Mouse (Mus musculus): ENCODE data around the gene Gm20388. TPM values are rescaled to one million over a fixed set of nuclear protein-coding genes. Genes with fewer than 3 reads are reported as not detected.

The Gm20388 gene
- total and polyA plus RNA-seq, 3 experiments = 0.02 to 0.05 TPM; not detected in 1

GRCm38 (mm10) chr8:121609251-121609650 is 1698.6 kb downstream of the Gm20388 start:
- ATAC-seq (ENCODE audit: extremely low read depth, insufficient number of reproducible peaks, low FRiP score, poor library complexity, severe bottlenecking) (no peak), DNase-seq (ENCODE audit: low spot score) (no peak)
- H3K4me1 ChIP-seq (ENCODE audit: insufficient read depth, low read depth, low read length) = no peaks in the 10 kb centered on the region
- H3K9me3 ChIP-seq (replicated peaks) = no peaks in the 10 kb centered on the region
- TF ChIP-seq GATA1 (IDR thresholded peaks at IDR 0.05; ENCODE audit: borderline replicate concordance, low read length) (no peak), TAL1 (conservative IDR thresholded peaks at IDR 0.05; ENCODE audit: low read depth, low read length) (no peak), CTCF (IDR thresholded peaks at IDR 0.05; ENCODE audit: low read depth, low read length) (no peak), POLR2AphosphoS5 (IDR thresholded peaks at IDR 0.05; ENCODE audit: insufficient replicate concordance, low read depth, low read length) (no peak), GATA2 (IDR thresholded peaks at IDR 0.05; ENCODE audit: borderline replicate concordance, low read depth, low read length) (no peak)
- no peaks in the 10 kb centered on the region; the same call in 1 of the 2 replicates for H3K27me3 ChIP-seq (ENCODE audit: insufficient read depth, low read length)
- H3K4me3 ChIP-seq (ENCODE audit: low read depth, low read length) = no peak overlapping the region
- H3K36me3 ChIP-seq (replicated peaks) = no peaks in the 10 kb centered on the region

DNA sequence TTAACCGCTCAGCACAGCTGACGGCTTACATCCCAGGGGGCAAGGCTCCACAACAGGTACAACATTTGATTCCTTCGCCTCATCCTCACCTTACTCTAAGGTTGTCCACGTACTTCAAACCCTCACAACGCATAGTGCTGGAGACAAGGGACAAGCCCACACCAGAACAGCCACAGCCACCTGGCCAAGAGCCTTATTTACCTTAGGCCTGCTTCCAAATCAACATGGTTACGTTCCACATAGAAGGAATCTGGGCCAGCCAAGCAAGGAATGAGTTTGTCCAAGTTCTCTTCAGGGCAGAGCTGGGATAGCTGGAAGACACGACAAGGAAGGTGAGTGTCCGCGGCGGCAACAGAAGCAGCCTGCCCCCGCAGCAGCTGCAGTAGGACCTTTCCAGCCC is 1699.3 kb downstream of the Gm20388 start:
- Histone ChIP-seq H3K4me1 (ENCODE audit: insufficient read depth, low read depth, low read length) (no peaks in the 10 kb centered on the region), H3K27me3 (ENCODE audit: insufficient read depth, low read length) (no peaks in the 10 kb centered on the region; the same call in 1 of the 2 replicates), H3K9me3 (replicated peaks) (no peaks in the 10 kb centered on the region), H3K4me3 (ENCODE audit: low read depth, low read length) (no peak overlapping the region), H3K36me3 (replicated peaks) (no peaks in the 10 kb centered on the region)
- ATAC-seq (ENCODE audit: extremely low read depth, insufficient number of reproducible peaks, low FRiP score, poor library complexity, severe bottlenecking) (no peak), DNase-seq (ENCODE audit: low spot score) (no peak)
- TF ChIP-seq CTCF (IDR thresholded peaks at IDR 0.05; ENCODE audit: low read depth, low read length) = no peak
- TF ChIP-seq TAL1 (conservative IDR thresholded peaks at IDR 0.05; ENCODE audit: low read depth, low read length) = no peak
- TF ChIP-seq POLR2AphosphoS5 (IDR thresholded peaks at IDR 0.05; ENCODE audit: insufficient replicate concordance, low read depth, low read length) = no peak
- no peak for TF ChIP-seq GATA2 (IDR thresholded peaks at IDR 0.05; ENCODE audit: borderline replicate concordance, low read depth, low read length)
- no peak for TF ChIP-seq GATA1 (IDR thresholded peaks at IDR 0.05; ENCODE audit: borderline replicate concordance, low read length)

- Histone ChIP-seq H3K4me1 (ENCODE audit: insufficient read depth, low read depth, low read length) (no peaks in the 10 kb centered on the region), H3K4me3 (ENCODE audit: low read depth, low read length) (no peak overlapping the region), H3K9me3 (replicated peaks) (no peaks in the 10 kb centered on the region), H3K27me3 (ENCODE audit: insufficient read depth, low read length) (no peaks in the 10 kb centered on the region), H3K36me3 (replicated peaks) (no peaks in the 10 kb centered on the region)
- TF ChIP-seq CTCF (IDR thresholded peaks at IDR 0.05; ENCODE audit: low read depth, low read length) (no peak), GATA2 (IDR thresholded peaks at IDR 0.05; ENCODE audit: borderline replicate concordance, low read depth, low read length) (no peak), POLR2AphosphoS5 (IDR thresholded peaks at IDR 0.05; ENCODE audit: insufficient replicate concordance, low read depth, low read length) (no peak), GATA1 (IDR thresholded peaks at IDR 0.05; ENCODE audit: borderline replicate concordance, low read length) (no peak), TAL1 (conservative IDR thresholded peaks at IDR 0.05; ENCODE audit: low read depth, low read length) (no peak)
- DNase-seq (ENCODE audit: low spot score) = no peak
- ATAC-seq (ENCODE audit: extremely low read depth, insufficient number of reproducible peaks, low FRiP score, poor library complexity, severe bottlenecking) = no peak
Measured at GRCm38 (mm10) chr8:121613419-121613818, 1702.8 kb downstream of the Gm20388 start.

DNA sequence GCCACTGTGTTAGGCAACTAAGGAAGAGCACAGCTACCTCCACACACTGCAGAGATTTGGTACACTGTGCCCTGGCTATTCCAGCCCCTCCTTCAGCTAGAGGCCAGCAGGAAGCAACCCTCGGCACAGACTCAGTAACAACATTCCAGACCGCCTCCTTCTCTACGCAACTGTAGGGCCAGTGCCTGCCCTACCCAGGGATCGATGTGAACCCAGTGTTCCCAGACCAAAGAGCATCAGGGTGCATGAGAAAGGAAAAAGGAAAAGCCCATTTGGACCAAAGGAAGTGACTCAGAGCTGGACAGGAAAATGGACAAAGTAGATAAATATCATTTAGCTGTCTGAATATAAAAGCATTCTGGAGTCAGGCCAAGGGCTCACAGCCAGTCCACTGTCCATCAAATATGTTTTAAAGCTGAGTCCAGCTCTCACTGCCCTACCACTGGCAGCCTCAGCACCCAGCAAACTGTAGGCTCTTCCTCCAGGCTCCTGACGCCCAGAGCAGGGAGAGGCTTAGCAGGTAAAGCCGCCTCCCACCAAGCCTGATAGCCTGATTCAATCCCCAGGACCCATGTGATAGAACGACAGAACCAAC is 1708.9 kb downstream of the Gm20388 start:
- no peaks in the 10 kb centered on the region for H3K27me3 ChIP-seq (ENCODE audit: insufficient read depth, low read length)
- ATAC-seq (ENCODE audit: extremely low read depth, insufficient number of reproducible peaks, low FRiP score, poor library complexity, severe bottlenecking) = no peak
- TF ChIP-seq TAL1 (conservative IDR thresholded peaks at IDR 0.05; ENCODE audit: low read depth, low read length) (no peak), POLR2AphosphoS5 (IDR thresholded peaks at IDR 0.05; ENCODE audit: insufficient replicate concordance, low read depth, low read length) (no peak), GATA2 (IDR thresholded peaks at IDR 0.05; ENCODE audit: borderline replicate concordance, low read depth, low read length) (no peak), GATA1 (IDR thresholded peaks at IDR 0.05; ENCODE audit: borderline replicate concordance, low read length) (no peak), CTCF (IDR thresholded peaks at IDR 0.05; ENCODE audit: low read depth, low read length) (no peak)
- no peak overlapping the region for H3K4me3 ChIP-seq (ENCODE audit: low read depth, low read length)
- H3K36me3 ChIP-seq (replicated peaks) = no peaks in the 10 kb centered on the region
- H3K9me3 ChIP-seq (replicated peaks) = no peaks in the 10 kb centered on the region
- H3K4me1 ChIP-seq (ENCODE audit: insufficient read depth, low read depth, low read length) = no peaks in the 10 kb centered on the region
- DNase-seq (ENCODE audit: low spot score) = no peak

GRCm38 (mm10) chr8:121620801-121621516 is 1710.3 kb downstream of the Gm20388 start:
- H3K27me3 ChIP-seq (ENCODE audit: insufficient read depth, low read length) = no peaks in the 10 kb centered on the region
- H3K4me3 ChIP-seq (ENCODE audit: low read depth, low read length) = no peak overlapping the region
- TF ChIP-seq POLR2AphosphoS5 (IDR thresholded peaks at IDR 0.05; ENCODE audit: insufficient replicate concordance, low read depth, low read length) (no peak), GATA2 (IDR thresholded peaks at IDR 0.05; ENCODE audit: borderline replicate concordance, low read depth, low read length) (no peak), TAL1 (conservative IDR thresholded peaks at IDR 0.05; ENCODE audit: low read depth, low read length) (no peak), GATA1 (IDR thresholded peaks at IDR 0.05; ENCODE audit: borderline replicate concordance, low read length) (no peak), CTCF (IDR thresholded peaks at IDR 0.05; ENCODE audit: low read depth, low read length) (no peak)
- ATAC-seq (ENCODE audit: extremely low read depth, insufficient number of reproducible peaks, low FRiP score, poor library complexity, severe bottlenecking) (no peak), DNase-seq (ENCODE audit: low spot score) (no peak)
- H3K9me3 ChIP-seq (replicated peaks) = no peaks in the 10 kb centered on the region
- H3K36me3 ChIP-seq (replicated peaks) = no peaks in the 10 kb centered on the region
- no peaks in the 10 kb centered on the region for H3K4me1 ChIP-seq (ENCODE audit: insufficient read depth, low read depth, low read length)

GRCm38 (mm10) chr8:121621879-121622278 is 1711.2 kb downstream of the Gm20388 start:
- Histone ChIP-seq H3K27me3 (ENCODE audit: insufficient read depth, low read length) (0 out of 2 replicates have a peak, but pooled peaks cover 4% of the 10 kb centered on the region), H3K9me3 (replicated peaks) (no peaks in the 10 kb centered on the region), H3K36me3 (replicated peaks) (no peaks in the 10 kb centered on the region), H3K4me1 (ENCODE audit: insufficient read depth, low read depth, low read length) (no peaks in the 10 kb centered on the region), H3K4me3 (ENCODE audit: low read depth, low read length) (no peak overlapping the region)
- TF ChIP-seq GATA1 (IDR thresholded peaks at IDR 0.05; ENCODE audit: borderline replicate concordance, low read length) = no peak
- TF ChIP-seq POLR2AphosphoS5 (IDR thresholded peaks at IDR 0.05; ENCODE audit: insufficient replicate concordance, low read depth, low read length) = no peak
- no peak for TF ChIP-seq GATA2 (IDR thresholded peaks at IDR 0.05; ENCODE audit: borderline replicate concordance, low read depth, low read length)
- no peak for TF ChIP-seq TAL1 (conservative IDR thresholded peaks at IDR 0.05; ENCODE audit: low read depth, low read length)
- TF ChIP-seq CTCF (IDR thresholded peaks at IDR 0.05; ENCODE audit: low read depth, low read length) = no peak
- DNase-seq (ENCODE audit: low spot score) (no peak), ATAC-seq (ENCODE audit: extremely low read depth, insufficient number of reproducible peaks, low FRiP score, poor library complexity, severe bottlenecking) (no peak)

Measured in G1E (cell line).